Mouse (Mus musculus) hindbrain, embryonic 12.5 days (tissue): ENCODE data around the gene Trdn. TPM values are rescaled to one million over a fixed set of nuclear protein-coding genes. Genes with fewer than 3 reads are reported as not detected.

ENCODE experiments used
- polyA plus RNA-seq: library from polyadenylated mRNA; unstranded; fragments of >200 nt; fragmentation: Nextera tagmentation; extraction: Ambion mirVana; gene quantifications from 2 replicates; pipeline ENCODE4 v1.2.1, GENCODE M21; 2016

Trdn gene
- polyA plus RNA-seq, 1 experiment from 2014 or later: 0.75 TPM

Other genes starting within 250 kb of the Trdn start
- 4.1 and 5.3 TPM in 2 replicates for gene Nkain2, start 190.1 kb upstream of the Trdn start, polyA plus RNA-seq